Mouse (Mus musculus) common myeloid progenitor, adult 5-6 weeks (primary cell): ENCODE results near the gene Rad21l. TPM values are rescaled to one million over a fixed set of nuclear protein-coding genes. Genes with fewer than 3 reads are reported as not detected.

Source experiments
- ATAC-seq: replicated peaks from 2 replicates; pipeline ENCODE4 v1.8.0; 2016; ENCODE audit warnings: low read depth, mild to moderate bottlenecking, moderate TSS enrichment, inconsistent platforms; ENCODE audit not compliant: poor library complexity, severe bottlenecking
- total RNA-seq: library from RNA; stranded (forward); fragments of 200-1000, 187-1606 nt; gene quantifications from 2 replicates; pipeline ENCODE4 v1.2.3, GENCODE M21; 2017

Gene Rad21l
- total RNA-seq, result not detected in 2 replicates

DNA sequence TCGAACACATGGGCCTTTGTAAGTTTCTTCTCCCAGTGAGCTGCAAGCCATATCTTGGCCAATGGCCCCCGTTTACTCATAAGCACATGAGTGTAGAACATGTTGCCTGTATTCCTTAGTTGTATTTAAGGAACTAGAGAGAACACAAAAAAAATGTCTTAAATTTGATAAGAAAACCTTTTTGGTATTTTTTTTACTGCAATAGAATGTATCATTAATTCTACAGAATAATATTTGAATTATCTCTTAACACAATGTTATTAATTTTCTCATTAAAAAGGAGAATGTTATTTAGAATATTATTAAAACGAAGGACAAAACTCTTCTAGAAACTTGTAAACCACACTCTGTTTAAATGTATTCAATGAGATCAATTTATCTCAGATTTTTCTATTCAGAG, at the start of gene Rad21l:
Gene Rad21l, minus strand, starts transcription at position 101 of the 400 bp plus-strand sequence.
- ATAC-seq, result no peak

DNA sequence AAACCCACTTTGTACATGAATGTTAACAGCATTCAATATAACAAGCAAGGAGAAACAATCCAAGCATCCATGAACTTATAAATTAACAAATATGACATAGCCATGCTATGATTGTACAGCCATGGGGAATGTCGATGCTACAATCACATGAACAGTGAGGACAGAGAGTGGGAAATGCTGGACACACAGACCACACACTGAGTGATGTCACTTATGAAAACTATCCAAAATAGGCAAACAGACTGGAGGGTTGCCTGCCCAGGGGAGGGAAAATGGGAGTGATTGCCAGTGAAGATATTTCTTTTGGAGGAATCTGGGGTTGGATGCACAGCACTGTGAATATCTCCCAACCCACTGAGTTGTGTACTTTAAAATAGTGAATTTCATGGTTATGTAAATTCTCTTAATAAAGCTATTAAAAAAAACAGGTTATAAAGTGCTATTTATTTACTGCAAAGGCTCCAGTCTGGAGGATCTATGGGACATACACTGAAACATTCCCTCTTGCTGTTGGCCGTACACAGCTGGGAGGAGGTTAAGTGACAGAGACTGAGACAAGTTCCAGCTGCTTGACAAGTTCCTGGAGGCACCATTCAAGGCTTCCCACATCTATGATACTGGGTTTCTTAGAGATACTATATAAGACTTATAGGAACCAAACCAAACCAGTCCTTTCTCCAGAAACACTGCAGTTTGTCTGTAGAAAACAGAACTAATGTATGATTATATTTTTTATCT, 48.2 kb upstream of the Rad21l start:
- ATAC-seq, result no peak

DNA sequence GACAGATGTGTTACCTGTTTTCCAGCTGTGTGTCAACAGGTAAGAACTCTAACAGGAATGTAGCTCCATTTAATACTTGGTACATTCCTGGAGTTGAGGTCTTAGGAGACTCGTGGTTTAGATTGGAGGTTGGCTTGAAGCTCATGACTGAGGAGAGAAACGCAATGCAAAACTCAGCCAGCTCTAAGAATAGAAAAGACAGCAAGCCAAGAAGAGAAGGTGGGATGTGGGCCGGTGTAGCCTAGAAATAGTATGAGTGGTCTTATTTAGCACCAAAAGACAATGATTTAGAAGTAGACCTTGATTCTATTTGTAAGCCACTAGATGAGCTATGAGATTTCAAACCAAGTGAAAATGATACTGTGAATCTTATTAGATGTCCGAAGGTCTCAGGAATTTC, 47.2 kb upstream of the Rad21l start:
- no peak for ATAC-seq

DNA sequence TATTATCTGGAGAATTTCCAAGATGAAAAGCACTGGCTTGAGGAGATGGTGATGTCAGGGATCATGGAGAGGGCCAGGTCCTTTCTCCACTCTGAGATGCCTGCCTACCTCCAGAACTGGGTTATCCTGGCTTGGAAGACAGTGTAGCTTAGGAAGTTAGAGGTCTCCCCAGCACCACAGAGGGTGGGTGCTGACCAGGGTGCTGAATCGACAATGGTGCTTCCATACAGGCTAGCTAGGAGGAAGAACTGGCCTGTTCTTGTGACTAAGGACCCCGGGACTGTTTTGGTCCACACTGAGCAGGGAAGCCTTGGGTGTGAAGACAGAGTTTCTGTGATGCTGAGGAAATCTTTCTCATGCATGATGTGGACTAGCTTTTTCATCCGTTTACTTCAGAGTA, 44.3 kb upstream of the Rad21l start:
- peak; percentile 64 for ATAC-seq

DNA sequence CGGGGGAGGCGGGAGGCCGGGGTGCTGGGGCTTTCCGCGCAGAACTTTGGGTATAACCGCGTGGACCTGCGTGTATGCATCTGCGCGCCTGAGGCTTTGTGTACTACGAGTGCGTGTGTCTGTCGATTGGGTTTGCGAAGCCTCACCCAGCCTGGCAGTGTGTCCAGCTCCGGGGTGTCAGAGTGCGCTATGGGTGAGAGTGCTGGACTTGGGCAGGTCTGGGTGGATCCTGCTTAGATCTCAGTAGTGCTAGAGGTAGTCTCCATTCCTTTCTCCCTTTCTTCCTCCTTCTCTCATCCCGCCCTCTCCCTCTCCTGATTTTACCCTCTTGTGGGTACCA, 34.5 kb upstream of the Rad21l start:
- peak; percentile 19; the same call in 1 of the 2 replicates for ATAC-seq

DNA sequence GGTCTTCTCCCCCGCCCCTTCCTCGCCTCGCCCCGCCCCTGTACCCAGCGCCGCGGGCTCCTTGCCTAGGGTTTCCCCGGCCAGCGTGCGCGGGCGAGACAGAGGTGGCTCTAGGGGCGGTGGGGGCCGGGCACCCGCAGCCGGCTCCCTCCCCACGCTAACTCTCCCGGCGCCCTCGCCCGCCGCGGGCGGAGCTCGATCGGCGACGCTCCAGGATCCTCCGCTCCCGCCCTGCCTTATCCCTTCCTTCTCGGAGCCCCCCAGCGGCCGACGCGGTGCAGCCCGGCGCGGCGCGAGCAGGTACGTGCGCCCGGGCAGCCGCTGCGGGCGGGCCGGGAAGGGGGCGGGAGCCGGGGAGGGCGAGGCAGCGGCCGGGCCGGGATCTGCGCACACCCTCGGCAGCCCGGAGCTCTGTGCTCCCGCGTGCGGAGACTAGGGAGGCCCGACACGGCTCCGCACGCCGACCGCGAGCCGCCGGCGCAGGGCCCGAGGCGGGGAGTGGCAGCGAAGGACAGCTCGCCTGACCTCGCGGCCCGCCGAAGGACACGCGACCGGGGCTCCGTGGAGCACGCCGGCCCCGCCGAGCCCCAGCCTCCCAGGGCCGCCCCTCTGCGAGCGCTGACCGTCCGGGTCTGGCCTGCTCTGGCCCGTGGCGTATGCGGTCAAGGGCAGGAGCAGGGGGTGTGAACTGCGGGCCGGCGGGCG, 34.0 kb upstream of the Rad21l start:
- peak; percentile 64 for ATAC-seq

DNA sequence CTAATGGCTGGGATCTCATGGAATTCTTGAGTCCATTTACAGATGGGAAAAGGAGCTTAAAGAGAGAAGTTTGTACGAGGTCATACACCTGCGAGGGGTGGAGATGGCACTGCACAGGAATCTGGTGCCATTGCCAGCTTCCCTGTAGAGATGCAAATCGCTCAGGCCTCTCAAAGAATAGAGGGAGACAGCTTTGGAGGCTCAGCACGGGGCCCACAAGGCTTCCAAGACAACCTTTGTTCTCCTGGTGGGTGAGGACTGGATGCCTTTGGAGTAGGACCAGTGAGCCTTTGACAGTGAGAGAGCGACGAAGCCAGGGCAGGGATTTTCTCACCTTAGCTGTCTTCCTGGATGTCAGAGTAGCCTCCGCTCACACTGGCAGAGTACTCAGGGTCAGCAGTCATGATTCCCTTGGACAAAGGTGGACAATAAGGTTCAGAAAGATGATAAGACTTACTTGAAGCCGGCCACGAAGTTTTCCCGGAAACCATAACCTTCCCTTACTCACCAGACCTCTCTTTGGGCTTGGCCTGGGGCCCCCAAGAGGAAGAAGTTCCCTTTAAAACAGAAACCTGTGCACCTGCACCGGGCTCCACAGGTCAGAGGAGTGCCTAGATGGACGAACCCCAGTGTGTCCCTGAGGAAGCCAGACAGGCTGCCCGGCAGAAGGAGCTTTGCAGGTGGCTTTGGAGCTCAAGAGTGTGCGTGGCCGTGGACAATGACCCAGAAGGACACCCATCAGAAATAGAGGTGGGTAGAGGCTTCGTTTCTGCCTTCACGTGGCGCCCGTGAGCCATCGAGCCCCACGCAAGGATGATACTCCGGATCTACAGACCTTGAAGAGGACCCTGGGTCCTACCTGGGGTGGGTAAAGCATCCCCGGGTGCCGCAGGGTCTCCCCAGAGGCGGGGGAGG, 33.2 kb upstream of the Rad21l start, which contains the start of gene Tmem74b:
Gene Tmem74b, plus strand, starts transcription at position 778 of the 915 bp plus-strand sequence.
- ATAC-seq, result no peak

DNA sequence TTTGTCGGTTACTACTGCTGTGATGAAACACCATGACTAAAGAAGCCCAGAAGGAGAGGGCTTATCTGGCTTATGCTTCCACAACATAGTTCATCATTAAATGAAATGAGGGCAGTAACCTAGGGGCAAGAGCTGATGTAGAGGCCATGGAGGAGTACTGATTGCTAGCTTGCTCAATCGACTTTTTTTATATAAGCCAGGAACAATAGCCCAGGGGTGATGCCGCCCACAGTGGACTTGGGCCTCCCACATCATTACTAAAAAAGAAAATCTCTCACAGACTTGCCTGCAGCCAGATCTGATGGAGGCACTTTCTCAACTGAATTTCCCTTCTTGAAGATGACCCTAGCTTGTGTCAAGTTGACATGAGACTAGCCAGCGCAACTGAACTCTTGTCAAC, 14.6 kb upstream of the Rad21l start:
- no peak for ATAC-seq

DNA sequence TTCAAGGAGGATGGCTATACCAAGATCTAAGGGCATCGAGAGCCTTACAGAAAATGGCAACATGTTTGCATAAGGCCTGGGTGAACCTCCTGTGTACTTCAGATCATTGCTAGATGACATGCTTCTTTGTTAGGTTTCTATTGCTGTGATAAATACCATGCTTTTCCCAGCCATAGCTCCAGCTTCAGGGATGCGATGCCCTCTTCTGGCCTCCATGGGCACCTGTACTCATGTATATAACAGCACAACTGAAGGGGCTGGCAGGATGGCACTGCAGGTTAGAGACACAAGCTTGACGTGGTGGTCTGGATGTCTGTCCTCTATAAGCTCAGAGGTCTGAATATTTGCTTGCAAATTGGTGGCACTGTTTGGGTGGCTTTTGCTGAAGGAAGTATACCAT, 14.0 kb upstream of the Rad21l start:
- peak; percentile 81 for ATAC-seq

DNA sequence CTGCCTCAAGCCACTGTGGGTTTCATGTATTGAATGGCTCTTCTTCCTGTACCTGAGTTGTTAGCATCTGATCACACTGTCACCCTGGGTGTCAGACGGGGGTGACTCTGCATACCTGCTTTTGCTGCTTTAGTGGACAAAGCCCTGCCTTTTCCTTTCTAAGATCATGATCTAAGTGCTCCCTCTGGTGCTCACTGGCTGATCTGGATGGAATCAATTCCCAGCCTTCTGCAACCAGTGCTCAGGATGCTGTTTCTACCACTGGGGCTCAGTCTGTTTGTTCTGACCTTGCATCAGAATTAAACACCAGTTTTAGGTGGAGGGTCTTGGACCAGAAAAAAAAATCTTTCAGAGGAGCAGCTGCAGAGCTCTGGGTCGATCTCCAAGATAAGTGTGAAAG, 7.9 kb upstream of the Rad21l start:
- no peak for ATAC-seq

DNA sequence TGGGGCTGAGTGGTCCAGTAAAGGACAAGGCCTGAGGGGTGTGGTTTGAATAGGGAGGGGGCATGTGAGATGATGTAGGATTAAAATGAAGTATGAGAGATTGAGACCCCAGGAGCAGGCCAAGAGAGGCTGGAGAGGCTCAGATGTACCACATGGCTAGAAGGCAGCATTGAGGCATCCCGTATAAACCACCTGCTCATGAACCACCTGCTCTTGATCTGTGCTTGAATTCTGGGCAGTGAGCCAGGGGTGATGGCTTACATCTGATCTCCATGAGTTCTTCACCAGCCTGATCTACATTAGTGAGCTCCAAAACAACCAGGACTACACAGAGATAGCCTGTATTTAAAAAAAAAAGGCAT, 2.6 kb upstream of the Rad21l start:
- ATAC-seq, result no peak

DNA sequence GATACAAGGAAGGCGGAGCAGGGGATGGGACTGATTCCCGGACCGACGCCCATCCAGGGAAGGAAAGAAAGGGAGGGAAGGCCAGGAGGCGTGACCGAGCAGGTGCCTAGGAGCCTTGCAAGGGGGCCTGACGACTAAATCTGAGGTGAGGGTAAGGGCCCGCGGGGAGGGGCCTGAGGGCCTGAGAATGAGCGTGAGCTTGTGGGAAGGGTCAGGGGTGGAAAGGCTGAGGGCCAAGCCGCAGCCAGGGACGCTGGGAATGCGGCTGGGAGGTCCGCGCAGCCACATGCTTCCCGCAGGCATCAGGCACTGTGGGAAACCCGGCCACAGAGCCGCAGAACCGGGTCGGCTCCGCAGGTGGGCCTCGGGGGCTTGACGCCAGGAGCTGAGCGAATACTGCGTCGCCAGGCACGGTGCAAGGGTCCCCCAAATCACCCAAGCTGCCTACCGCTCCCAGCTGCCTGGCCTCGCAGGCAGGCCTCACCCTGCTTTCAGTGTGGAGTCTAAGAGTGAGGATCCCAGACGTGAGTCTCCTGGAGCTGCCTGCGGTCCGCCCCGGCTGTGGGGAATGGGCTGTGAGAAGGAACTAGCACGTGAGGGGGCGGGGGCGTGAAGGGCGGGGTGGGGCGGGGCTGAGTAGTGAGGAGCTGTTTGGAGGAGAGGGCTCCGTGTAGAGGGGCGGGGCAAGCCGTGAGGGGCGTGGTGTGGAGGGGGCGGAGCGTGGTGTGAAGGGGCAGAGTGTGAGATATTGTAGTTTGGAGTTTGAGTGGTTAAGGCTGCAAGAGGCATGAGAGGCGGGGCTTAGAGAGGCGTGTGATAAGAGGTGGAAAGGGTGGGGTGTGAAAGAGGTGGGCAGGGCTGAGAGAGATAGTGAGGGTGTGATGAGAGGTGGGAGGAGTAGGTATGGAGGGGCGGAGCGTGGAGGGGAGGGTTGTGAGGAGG, 2.0 kb upstream of the Rad21l start:
- peak; percentile 62 for ATAC-seq

DNA sequence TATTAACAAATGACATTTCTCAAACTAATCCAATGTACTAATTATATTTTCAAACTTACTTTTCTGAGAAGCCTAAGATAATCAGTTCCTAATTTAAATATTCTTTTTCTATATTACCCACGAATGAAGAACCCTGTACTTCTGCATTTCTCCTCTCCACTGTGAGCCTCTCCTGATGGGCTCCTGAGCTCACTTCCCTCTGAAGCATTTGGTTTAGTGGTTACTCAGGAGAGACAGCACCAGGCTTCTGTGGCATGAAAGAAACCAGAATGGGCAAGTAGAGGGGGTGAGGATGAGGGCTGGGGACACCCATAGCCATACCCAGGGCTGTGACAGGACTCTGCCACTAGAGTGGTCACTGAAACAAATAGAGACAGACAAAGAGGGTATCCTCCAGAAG, 16.3 kb downstream of the Rad21l start:
- peak; percentile 74 for ATAC-seq

DNA sequence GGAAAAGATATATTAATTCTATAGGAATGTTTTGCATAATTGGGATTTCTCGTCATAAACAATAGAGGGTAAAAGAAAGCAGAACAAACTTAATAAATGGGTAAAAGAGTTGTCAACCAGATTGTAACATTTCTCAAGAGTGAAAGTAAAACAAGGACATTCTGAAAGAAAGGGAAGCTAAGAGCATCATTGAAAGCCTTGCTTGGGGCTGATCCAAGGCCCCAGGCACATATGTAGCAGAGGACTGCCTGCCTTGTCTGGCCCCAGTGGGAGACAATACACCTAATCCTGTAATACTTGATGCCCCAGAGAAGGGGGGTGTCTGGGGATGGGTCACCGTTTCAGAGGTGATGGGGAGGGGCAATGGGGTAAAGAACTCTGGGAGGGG, 32.3 kb downstream of the Rad21l start:
- peak; percentile 63 for ATAC-seq

DNA sequence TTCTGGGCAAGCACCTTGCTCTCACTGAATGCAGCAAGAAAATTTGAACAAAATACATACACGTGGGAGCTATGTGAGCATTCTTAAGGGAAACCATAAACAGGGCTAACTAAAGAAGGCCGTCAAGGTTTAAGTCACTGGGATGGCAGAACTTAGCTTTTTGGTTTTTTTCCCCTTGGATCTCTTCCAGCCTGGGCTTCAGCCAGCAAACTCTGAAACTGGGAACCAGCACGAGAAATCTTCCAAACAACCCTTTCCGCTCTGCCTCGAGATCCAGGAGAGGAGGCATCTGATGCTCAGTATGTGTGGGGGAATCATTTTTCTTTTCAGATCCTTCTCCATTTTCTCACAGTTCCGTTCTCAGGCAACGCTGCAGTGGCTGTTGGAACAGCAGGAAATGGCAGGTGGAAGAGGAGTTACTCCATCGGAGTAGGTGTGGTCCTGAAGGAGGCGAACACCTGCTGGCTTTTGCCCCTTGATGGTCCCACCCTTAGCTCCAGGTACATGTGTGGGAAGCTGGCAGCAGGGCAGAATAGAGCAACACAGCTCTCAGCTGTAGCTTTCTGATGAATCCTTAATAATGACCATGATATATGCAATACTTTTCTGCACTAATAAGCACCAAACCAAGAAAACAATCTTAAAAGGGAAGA, 32.8 kb downstream of the Rad21l start:
- ATAC-seq, result no peak

DNA sequence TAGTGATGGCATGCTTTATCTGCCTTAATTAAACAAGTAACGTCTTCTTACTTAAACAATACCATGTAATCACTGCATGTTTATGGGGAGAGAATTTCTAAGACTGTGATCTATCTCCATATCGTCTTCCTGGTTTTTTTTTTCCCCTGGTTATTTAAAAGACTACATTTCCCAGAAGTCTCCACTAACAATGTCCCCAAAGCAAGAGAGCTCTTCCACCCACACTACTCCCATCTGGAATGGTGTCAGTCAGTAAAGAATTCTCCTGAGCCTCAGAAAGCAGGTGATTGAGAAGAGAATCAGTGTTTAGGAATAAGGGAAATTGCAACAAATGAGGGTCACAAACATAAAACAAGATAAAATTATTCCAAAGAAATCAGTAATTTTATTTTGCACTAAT, 33.4 kb downstream of the Rad21l start:
- no peak for ATAC-seq

DNA sequence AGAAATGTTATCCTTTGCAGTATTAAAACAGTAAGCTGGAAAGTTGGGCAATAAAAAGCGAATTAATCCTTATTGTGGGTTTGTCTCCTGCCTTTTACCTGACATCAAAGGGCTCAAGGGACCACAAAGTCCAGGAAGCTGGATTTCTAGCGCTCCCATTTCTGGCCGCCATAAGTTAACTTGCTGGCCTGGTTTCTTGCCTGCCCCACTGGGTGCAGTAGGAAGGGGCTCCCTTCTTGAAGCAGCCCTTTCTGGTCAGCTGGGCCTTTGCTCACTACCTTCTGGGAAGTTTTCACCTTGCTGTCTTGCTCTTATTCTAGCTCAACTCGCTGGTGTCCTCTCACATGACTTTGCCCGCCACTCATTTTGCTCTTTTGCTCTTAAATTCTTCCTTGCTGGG, 35.4 kb downstream of the Rad21l start:
- no peak for ATAC-seq

DNA sequence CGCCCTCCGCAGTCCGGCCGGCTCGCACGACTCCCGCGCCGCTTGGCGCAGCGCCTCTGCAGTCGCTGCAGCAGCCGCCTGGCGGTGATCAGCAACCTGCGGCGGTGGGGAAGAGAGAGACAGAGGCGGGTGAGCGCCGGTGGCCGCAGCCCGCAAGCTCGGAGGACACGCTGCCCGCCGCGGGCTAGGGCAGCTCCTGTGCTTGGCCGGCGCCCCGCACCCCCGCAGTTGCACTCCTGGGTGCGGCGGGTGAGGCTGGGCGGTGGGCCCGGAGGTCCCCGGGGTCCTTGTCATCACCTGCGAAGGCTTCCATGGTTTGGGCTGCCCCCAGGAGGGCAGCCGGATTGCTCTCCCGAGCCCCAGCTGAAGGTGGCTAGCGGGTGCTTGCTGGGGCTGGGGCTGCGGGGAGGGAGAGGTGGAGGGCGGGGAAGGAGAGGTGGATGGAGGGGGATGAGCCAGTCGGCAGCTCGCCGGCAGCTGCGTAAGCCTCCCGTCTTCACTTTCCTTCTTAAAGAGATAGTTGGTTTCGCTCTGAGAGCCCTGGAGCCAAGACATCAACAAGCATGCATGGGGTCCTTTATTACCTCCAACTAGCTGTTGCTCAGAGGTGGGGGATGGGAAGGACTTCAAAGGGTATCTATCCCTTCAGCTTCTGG, 36.0 kb downstream of the Rad21l start, which contains the start of gene Snph:
Gene Snph, minus strand, starts transcription at position 435 of the 656 bp plus-strand sequence.
- peak; percentile 81 for ATAC-seq
